Mouse (Mus musculus) liver, adult 2 months (tissue): Measurements from ENCODE around the gene Agpat2. TPM values are rescaled to one million over a fixed set of nuclear protein-coding genes. Genes with fewer than 3 reads are reported as not detected.
A peak's percentile ranks its signal among the peaks of the same experiment; 100 is the strongest.

Experiments
- DNase-seq: peaks from one replicate; pipeline ENCODE4 v3.0.0-alpha.2; 2011; ENCODE audit warnings: low read depth, low spot score; ENCODE audit errors: extremely low read depth
- H3K27ac ChIP-seq: fragments of 200-500 bp; replicated peaks from 2 replicates; pipeline ENCODE4 v1.5.1; 2012; ENCODE audit warnings: low read depth, mild to moderate bottlenecking, control low read depth, inconsistent platforms, low read length; ENCODE audit not compliant: insufficient read depth
- H3K27me3 ChIP-seq: fragments of 200-500 bp; 2 replicates; pipeline ENCODE4 v1.6.1; 2012; ENCODE audit warnings: mild to moderate bottlenecking, moderate library complexity, low read length, inconsistent platforms; ENCODE audit not compliant: control insufficient read depth, insufficient read depth
- H3K36me3 ChIP-seq: fragments of 200-500 bp; 2 replicates; pipeline ENCODE4 v1.6.1; 2012; ENCODE audit warnings: low read length, inconsistent platforms; ENCODE audit not compliant: control insufficient read depth, insufficient read depth
- H3K4me1 ChIP-seq: fragments of 200-500 bp; 2 replicates; pipeline ENCODE4 v1.6.1; 2011; ENCODE audit warnings: low read length; ENCODE audit not compliant: control insufficient read depth, insufficient read depth
- H3K4me3 ChIP-seq: fragments of 200-500 bp; 2 replicates; pipeline ENCODE4 v1.5.1; 2011; ENCODE audit warnings: low read depth, mild to moderate bottlenecking, control low read depth, low read length, moderate library complexity; ENCODE audit not compliant: insufficient read depth
- H3K79me2 ChIP-seq: fragments of 200-500 bp; 2 replicates; pipeline ENCODE4 v1.6.1; 2012; ENCODE audit warnings: inconsistent platforms, mild to moderate bottlenecking, low read length, moderate library complexity; ENCODE audit not compliant: control insufficient read depth, insufficient read depth
- H3K9ac ChIP-seq: fragments of 200-500 bp; 2 replicates; pipeline ENCODE4 v1.6.1; 2012; ENCODE audit warnings: low read depth, mild to moderate bottlenecking, control low read depth, inconsistent platforms, low read length
- CTCF ChIP-seq: fragments of 200-500 bp; IDR thresholded peaks from 2 replicates; pipeline ENCODE4 v1.5.1; 2011; ENCODE audit warnings: low read depth, low read length, control low read depth
- POLR2A ChIP-seq: fragments of 200-500 bp; IDR thresholded peaks from 2 replicates; pipeline ENCODE4 v1.6.1; 2011; ENCODE audit warnings: low read length, control low read depth; ENCODE audit not compliant: insufficient read depth; ENCODE audit errors: extremely low read depth
- WGBS: fragments of 180-500 bp; shearing (Covaris S2); methylation state at CpG from one replicate; pipeline ENCODE4 v1.1.7; 2018; 5-methylcytosine and 5-hydroxymethylcytosine counted together
- polyA plus RNA-seq: library from polyadenylated mRNA; depleted of rRNA; stranded (reverse); fragments of >200 nt; gene quantifications from 2 replicates; pipeline ENCODE4 v1.2.3, GENCODE M21; 2012
- total RNA-seq: library from RNA; depleted of rRNA; stranded (reverse); fragments of >200 nt; gene quantifications from 2 replicates; pipeline ENCODE4 v1.2.3, GENCODE M21; 2014

Agpat2 gene
- total and polyA plus RNA-seq, 2 experiments: 116 to 421 TPM

- Histone ChIP-seq H3K27ac (no peak overlapping the region), H3K4me3 (peak overlapping the region; percentile 22), H3K27me3 (no peaks in the 10 kb centered on the region), H3K4me1 (0 out of 2 replicates have a peak, but pooled peaks cover 6% of the 10 kb centered on the region), H3K36me3 (peaks cover 20% of the 10 kb centered on the region; the same call in 1 of the 2 replicates), H3K79me2 (no peaks in the 10 kb centered on the region), H3K9ac (peak overlapping the region; percentile 50)
- WGBS: 57% methylated on average over 10 of the region's 10 CpGs
- TF ChIP-seq POLR2A (no peak), CTCF (no peak)
- no peak for DNase-seq
Measured at GRCm38 (mm10) chr2:26589284-26589683, 14.9 kb downstream of the Agpat2 start.

GRCm38 (mm10) chr2:26588573-26588972 lies 15.6 kb downstream of the Agpat2 start:
- 0 out of 2 replicates have a peak, but pooled peaks cover 6% of the 10 kb centered on the region for H3K4me1 ChIP-seq
- TF ChIP-seq POLR2A: no peak
- TF ChIP-seq CTCF: no peak
- H3K36me3 ChIP-seq: peaks cover 19% of the 10 kb centered on the region; the same call in 1 of the 2 replicates
- peak overlapping the region; percentile 9 for H3K9ac ChIP-seq
- DNase-seq: no peak
- no peak overlapping the region for H3K27ac ChIP-seq
- H3K4me3 ChIP-seq: peak overlapping the region; percentile 44
- 38% methylated on average over 4 of the region's 4 CpGs for WGBS
- H3K27me3 ChIP-seq: no peaks in the 10 kb centered on the region
- H3K79me2 ChIP-seq: no peaks in the 10 kb centered on the region

GRCm38 (mm10) chr2:26587044-26587405 lies 17.2 kb downstream of the Agpat2 start:
- WGBS: 20% methylated on average over 11 of the region's 11 CpGs
- no peaks in the 10 kb centered on the region for H3K79me2 ChIP-seq
- peak overlapping the region; percentile 78 for H3K9ac ChIP-seq
- H3K27ac ChIP-seq: no peak overlapping the region
- H3K4me1 ChIP-seq: 0 out of 2 replicates have a peak, but pooled peaks cover 6% of the 10 kb centered on the region
- H3K27me3 ChIP-seq: no peaks in the 10 kb centered on the region
- peak overlapping the region; percentile 68 for H3K4me3 ChIP-seq
- no peak for DNase-seq
- peaks cover 4% of the 10 kb centered on the region; the same call in 1 of the 2 replicates for H3K36me3 ChIP-seq
- TF ChIP-seq CTCF: peak; percentile 18; the same call in 1 of the 2 replicates
- TF ChIP-seq POLR2A: no peak

GRCm38 (mm10) chr2:26586294-26587043 lies 17.7 kb downstream of the Agpat2 start, which contains the start of gene Gm20532:
TSS of gene Gm20532 (plus strand) at chr2:26586639.
- peak within 1 kb of the TSS; percentile 55 for H3K27ac ChIP-seq
- no peaks in the 10 kb centered on the region for H3K79me2 ChIP-seq
- DNase-seq: no peak
- peak; percentile 65 for TF ChIP-seq CTCF
- no peak for TF ChIP-seq POLR2A
- H3K9ac ChIP-seq: peak within 1 kb of the TSS; percentile 78
- H3K4me3 ChIP-seq: peak within 1 kb of the TSS; percentile 68
- H3K27me3 ChIP-seq: no peaks in the 10 kb centered on the region
- 2% methylated on average over 65 of the region's 65 CpGs for WGBS
- 0 out of 2 replicates have a peak, but pooled peaks cover 5% of the 10 kb centered on the region for H3K4me1 ChIP-seq
- no peaks in the 10 kb centered on the region for H3K36me3 ChIP-seq

GRCm38 (mm10) chr2:26585713-26586112 lies 18.5 kb downstream of the Agpat2 start:
- H3K27me3 ChIP-seq: no peaks in the 10 kb centered on the region
- H3K79me2 ChIP-seq: no peaks in the 10 kb centered on the region
- no peaks in the 10 kb centered on the region for H3K36me3 ChIP-seq
- peak overlapping the region; percentile 55 for H3K27ac ChIP-seq
- H3K9ac ChIP-seq: peak overlapping the region; percentile 59
- WGBS: 59% methylated on average over 6 of the region's 6 CpGs
- 0 out of 2 replicates have a peak, but pooled peaks cover 3% of the 10 kb centered on the region for H3K4me1 ChIP-seq
- H3K4me3 ChIP-seq: peak overlapping the region; percentile 68
- TF ChIP-seq CTCF (no peak), POLR2A (no peak)
- no peak for DNase-seq

- Histone ChIP-seq H3K36me3 (no peaks in the 10 kb centered on the region), H3K27me3 (no peaks in the 10 kb centered on the region), H3K4me3 (peak overlapping the region; percentile 87), H3K79me2 (no peaks in the 10 kb centered on the region), H3K9ac (peak overlapping the region; percentile 77), H3K4me1 (0 out of 2 replicates have a peak, but pooled peaks cover 3% of the 10 kb centered on the region), H3K27ac (peak overlapping the region; percentile 79)
- TF ChIP-seq CTCF (no peak), POLR2A (peak; percentile 85)
- 49% methylated on average over 11 of the region's 11 CpGs for WGBS
- DNase-seq: no peak
Measured at GRCm38 (mm10) chr2:26583640-26584039, 20.6 kb downstream of the Agpat2 start.
